Mouse (Mus musculus) left cerebral cortex, adult 2 months (tissue): ENCODE measurements around the gene Natd1. TPM values are rescaled to one million over a fixed set of nuclear protein-coding genes. Genes with fewer than 3 reads are reported as not detected.
"Not testable (repeated sequence)": the region's sequence is repeated elsewhere in the genome, so short reads cannot be mapped to it uniquely, and the experiment has no call there.

Experiments used
- DNase-seq, 2 experiments: peaks; one replicate each; pipeline ENCODE4 v3.0.0; 2021 to 2022; ENCODE audit warnings: low spot score in 2 of 2, mixed read lengths in 1 of 2; ENCODE audit errors: extremely low spot score in 1 of 2
- H3K27ac ChIP-seq: fragments of 200-600 bp; 2 replicates; pipeline ENCODE4 v1.8.1; 2022
- H3K4me3 ChIP-seq: fragments of 200-600 bp; 2 replicates; pipeline ENCODE4 v1.8.1; 2022
- CTCF ChIP-seq: fragments of 200-600 bp; IDR thresholded peaks from 2 replicates; pipeline ENCODE4 v1.8.1; 2022; ENCODE audit warnings: antibody characterized with exemption, mild to moderate bottlenecking, moderate library complexity
- intact Hi-C: fragments of 180-260 bp; cut with DNase I; formaldehyde crosslinking; loops from one replicate; pipeline ENCODE4 v1.15.1; 2025
- total RNA-seq, 2 experiments: library from RNA; stranded (reverse); gene quantifications; 2 replicates each; pipeline ENCODE4 v1.2.3; 2021

Natd1 gene
- total RNA-seq, 2 experiments from 2014 or later = 10.1 to 11.3 TPM

DNA sequence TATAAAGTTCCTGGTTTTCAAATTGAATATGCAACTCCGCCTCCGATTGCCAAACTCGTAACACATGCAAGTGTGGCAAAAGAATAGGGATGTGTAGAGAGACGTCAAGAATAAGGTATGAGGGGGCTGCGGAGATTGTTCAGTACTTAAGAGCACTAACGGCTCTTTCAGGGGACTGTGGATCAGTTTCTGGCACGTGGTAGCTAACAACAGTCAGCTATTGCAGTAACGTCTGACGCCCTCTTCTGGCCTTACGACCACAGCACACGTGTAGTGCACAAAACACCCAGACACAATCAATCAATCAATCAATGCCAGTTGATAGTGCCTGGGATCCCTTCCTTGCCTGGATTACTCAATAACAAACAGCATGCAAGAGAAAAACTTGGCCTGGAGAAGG is 35.1 kb downstream of the Natd1 start:
- peak; percentile 68 for TF ChIP-seq CTCF
- intact Hi-C loops = loop anchor here (1.0 to 5.0 kb wide), 5 partner anchors 34 to 182 kb away; partner anchors contain the start of genes Dhrs7b, Llgl1, Map2k3 and Smcr8
- H3K4me3 ChIP-seq = peak overlapping the region; percentile 87
- peak overlapping the region; percentile 98 for H3K27ac ChIP-seq
- DNase-seq = peak; percentile 39 to 43

DNA sequence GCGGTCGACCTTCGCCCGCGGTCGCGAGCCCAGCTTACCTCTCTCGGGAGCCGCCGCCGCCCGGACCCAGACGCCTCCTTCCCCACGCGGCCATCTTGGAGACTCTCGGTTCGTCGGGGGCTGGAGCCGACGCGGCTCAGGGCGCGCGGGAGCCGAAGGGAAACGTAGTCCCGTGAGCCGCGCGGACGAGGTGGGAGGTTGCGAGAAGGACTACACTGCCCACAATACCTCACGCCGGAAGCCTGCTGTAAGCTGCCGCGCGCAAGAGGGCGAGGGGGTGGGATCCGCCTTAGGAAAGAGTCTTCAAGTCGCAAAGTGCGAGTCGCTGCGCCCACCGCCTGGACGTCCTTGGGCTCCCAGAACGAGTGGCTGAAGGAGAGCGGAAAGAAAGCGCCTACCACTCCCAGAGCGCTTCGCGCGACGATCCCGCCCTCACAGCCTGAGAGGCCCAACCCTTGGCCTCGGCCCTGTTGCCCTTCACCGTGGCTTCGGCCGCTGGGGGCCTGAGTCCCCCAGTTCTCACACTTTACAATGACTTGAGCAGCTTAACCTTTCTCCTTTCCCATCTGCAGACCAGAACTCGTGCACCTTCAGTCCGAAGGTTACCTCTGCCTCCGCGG is 35.8 kb downstream of the Natd1 start, which contains the start of gene Tmem11:
TSS of gene Tmem11 (minus strand) at position 598 of the 620 bp plus-strand sequence.
- TF ChIP-seq CTCF = no peak; the same call in 1 of the 2 replicates
- peak within 1 kb of the TSS; percentile 87 for H3K4me3 ChIP-seq
- DNase-seq = peak; percentile 94 to 96
- H3K27ac ChIP-seq = peak within 1 kb of the TSS; percentile 98
- intact Hi-C loops = loop anchor here (1.0 to 5.0 kb wide), 5 partner anchors 35 to 181 kb away; partner anchors contain the start of genes Dhrs7b, Llgl1, Map2k3 and Smcr8

DNA sequence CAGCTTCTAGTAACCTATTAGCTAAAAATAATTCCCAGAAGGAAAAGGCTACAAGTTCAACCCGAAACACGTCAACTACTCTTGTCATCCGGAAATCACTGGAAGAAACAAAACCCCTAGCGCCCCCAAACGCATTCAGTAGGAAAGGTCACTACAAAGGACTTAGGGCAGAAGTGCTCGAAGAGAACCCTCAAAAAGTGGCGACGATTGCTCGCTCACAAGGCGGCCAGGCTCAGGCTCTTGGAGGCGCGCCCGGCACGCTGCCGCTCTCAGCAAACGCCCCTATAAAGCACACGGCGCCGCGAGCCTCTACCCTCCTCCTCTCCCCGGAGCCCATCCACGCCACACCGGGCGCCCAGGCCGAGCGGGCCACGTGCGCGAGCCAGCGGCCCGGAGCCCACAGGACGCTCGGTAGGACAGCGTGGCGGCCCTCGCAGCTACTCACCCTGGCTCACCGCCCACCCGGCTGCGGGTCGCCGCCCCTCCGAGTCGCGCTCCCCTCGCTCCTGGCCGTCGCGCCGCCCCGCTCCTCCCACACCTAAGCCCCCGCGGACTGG is 36.4 kb downstream of the Natd1 start:
- peak; percentile 29 for TF ChIP-seq CTCF
- Histone ChIP-seq H3K4me3 (peak overlapping the region; percentile 87), H3K27ac (peak overlapping the region; percentile 98)
- peak in 1 of 2 experiments; percentile 52 for DNase-seq
- intact Hi-C loops = loop anchor here (2.0 to 5.0 kb wide), 3 partner anchors 54 to 181 kb away; partner anchors contain the start of genes Llgl1, Map2k3, Smcr8 and Top3a

DNA sequence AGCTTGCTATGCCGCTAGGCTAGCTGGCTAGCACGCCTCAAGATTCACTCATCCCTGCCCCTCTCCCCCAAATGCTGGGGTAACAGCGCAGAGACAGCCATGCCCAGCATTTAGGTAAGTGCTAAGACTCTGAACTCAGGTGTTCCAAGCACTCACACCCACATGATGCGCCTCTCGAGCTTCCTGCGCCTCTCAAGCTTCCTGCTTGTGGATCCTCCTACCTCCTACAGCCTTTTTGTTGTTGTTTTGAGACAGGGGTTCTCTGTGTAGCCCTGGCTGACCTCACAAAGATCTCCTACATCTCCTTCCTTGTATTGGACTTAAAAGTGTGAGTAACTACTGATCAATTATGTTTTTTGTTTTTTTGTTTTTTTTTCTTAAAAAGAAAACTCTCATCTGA is 41.4 kb downstream of the Natd1 start:
- no peak for DNase-seq
- Histone ChIP-seq H3K4me3 (no peak overlapping the region), H3K27ac (no peak overlapping the region)
- intact Hi-C loops = no loop called here
- TF ChIP-seq CTCF = no peak

DNA sequence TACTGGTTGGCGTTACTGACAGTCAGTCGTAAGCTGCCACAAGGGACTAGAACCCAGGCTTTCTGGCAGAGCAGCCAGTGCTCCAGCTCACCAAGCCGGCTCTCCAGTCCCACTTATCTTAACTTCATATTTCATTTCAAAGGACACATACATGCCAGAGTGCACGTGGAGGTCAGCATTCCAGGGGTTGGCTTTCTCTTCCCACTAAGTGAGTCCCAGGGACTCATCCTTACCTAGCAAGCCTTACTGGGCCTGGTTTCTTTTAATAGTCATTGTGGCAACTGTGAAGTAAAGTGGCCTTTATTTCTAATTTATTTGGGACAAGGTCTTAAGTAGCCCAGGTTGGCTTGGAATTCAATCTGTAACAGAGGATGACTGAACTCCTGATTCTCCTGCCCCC is 43.1 kb downstream of the Natd1 start:
- intact Hi-C loops = no loop called here
- no peak for TF ChIP-seq CTCF
- H3K4me3 ChIP-seq = no peak overlapping the region
- no peak for DNase-seq
- no peak overlapping the region for H3K27ac ChIP-seq

DNA sequence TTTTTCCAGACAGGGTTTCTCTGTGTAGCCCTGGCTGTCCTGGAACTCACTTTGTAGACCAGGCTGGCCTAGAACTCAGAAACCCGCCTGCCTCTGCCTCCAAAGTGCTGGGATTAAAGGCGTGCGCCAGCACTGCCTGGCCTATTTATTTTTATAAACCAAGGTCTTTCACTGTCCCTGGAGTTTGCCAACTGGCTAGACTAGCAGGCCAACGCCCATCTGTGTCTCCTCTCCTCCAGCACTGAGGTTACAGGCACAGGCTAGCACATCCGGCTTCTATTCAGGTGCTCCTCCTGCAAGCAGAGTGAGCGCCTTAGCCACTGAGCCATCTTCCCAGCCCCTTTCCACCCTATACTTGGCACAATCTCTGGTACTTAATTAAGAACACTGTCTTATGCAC is 45.1 kb downstream of the Natd1 start:
- DNase-seq, intact Hi-C loops, H3K27ac ChIP-seq, H3K4me3 ChIP-seq: not testable (repeated sequence)

DNA sequence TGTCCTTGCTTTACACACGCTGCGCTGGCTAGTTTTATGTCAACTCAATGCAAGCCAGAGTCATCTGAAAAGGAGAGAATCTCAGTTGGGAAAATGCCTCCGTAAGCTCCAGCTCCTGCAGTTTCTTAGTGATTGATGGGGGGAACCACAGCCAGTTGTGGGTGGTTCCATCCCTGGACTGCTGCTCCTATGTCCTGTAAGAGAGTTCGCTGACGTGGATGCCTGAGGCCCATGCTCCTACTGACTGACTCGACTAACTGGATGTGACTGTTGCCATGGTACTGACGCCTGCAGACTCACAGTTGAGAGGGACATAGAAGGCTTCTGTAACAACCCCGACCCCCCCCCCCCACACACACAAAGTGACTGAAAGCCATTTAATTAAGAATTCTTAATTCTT is 46.6 kb downstream of the Natd1 start:
- Histone ChIP-seq H3K27ac (no peak overlapping the region), H3K4me3 (no peak overlapping the region)
- intact Hi-C loops = no loop called here
- no peak for DNase-seq
- TF ChIP-seq CTCF = no peak

DNA sequence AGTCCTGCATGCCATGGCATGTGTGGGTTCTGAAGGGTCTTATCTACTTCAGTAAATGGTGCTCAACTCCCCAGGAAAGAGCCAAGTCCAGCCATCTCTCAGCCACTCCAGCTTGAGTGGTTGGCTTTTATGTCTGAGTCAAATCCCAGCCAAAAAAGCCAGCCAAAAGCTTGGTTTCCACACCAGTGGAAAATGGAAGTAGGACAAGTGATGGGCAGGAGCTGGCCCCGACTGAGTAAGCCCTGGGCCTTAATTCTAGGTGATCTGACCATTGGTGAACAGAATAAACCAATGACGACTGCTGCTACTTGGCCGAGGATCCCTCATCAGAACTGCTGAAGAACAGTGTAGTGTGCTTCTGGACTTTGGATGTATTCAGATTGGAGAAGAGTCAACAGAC is 47.1 kb downstream of the Natd1 start:
- Histone ChIP-seq H3K4me3 (no peak overlapping the region), H3K27ac (no peak overlapping the region)
- no peak for DNase-seq
- TF ChIP-seq CTCF = no peak
- intact Hi-C loops = no loop called here

DNA sequence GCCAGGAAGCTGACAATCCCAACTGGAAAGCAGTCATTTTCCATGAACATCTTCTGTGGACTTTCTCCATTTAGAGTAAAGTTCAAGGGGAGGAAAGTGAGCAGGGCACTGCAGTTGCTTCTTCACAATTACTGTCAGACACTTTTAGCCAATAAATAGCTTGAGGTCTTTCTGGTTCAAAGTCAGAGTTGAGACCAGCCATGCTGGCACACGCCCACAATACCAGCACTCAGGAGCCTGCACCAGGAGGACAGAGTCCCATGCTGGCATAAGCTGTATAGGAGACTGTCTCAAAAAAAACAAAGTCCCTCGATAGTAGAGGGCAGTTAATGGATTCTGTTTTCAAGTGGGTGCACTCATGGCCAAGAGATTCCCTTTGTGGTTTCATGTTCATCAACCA is 48.5 kb downstream of the Natd1 start:
- no peak overlapping the region for H3K27ac ChIP-seq
- TF ChIP-seq CTCF = no peak
- intact Hi-C loops = no loop called here
- DNase-seq = no peak
- no peak overlapping the region for H3K4me3 ChIP-seq

DNA sequence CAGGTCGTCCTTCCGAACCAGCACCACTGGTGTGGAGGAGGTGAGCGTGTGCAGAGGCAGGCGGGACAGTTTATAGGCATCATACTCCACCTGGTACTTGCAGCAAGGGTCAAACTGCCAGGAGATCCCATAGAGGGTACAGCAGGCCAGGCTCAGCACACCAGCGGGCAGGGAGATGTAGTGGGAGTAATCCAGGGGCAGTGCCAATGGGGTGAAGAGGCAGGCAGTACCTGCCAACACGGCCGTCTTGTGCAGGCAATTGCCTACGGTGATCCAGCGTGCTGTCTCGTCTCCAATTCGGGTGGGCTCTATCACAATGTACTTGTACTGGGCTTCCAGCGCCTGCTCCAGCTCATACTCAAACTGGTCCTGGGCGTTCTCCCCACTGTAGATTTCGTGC is 49.6 kb downstream of the Natd1 start:
- no peak for DNase-seq
- TF ChIP-seq CTCF = no peak
- Histone ChIP-seq H3K27ac (no peak overlapping the region), H3K4me3 (no peak overlapping the region)
- intact Hi-C loops = no loop called here

DNA sequence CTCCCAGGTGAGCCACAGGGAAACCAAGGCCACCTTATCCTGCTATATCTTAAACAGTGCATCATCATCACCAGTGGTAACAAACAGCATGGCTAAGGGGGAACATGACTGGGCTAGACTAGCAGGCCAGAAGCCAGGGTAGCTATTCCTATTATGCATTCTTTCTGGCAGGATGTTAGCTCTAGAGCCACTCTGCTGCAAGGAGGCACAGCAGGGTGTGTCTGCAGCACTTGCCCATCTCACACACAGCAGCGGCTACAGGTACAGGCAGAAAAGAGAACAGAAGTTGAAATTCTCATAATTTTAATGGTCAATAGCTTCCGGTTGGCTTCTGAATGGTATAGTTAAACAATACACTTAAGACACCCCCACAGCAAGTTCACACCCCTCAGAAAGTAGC is 50.4 kb downstream of the Natd1 start:
- no peak for TF ChIP-seq CTCF
- no peak for DNase-seq
- Histone ChIP-seq H3K4me3 (no peak overlapping the region), H3K27ac (no peak overlapping the region)
- intact Hi-C loops = no loop called here

DNA sequence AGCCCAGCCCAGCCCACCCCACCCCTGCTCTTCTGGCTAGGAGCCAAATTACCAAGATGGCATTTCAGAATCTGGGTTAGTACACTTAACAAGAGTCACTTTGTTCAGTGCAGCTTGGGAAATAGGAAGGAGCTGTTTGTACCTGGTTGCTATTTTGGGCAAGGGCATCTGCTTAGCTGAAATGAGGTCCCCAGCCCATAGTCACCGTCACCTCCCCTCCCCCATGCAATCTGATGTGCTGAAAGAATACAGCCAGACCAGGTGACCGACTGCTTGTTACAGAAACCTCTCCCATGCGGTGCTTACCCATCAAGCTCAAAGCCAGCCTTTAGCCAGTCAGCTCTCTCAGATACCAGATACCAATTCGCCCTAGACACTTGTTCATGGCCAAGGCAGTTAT is 51.4 kb downstream of the Natd1 start:
- Histone ChIP-seq H3K4me3 (no peak overlapping the region), H3K27ac (no peak overlapping the region)
- TF ChIP-seq CTCF = no peak
- no peak for DNase-seq
- intact Hi-C loops = no loop called here

DNA sequence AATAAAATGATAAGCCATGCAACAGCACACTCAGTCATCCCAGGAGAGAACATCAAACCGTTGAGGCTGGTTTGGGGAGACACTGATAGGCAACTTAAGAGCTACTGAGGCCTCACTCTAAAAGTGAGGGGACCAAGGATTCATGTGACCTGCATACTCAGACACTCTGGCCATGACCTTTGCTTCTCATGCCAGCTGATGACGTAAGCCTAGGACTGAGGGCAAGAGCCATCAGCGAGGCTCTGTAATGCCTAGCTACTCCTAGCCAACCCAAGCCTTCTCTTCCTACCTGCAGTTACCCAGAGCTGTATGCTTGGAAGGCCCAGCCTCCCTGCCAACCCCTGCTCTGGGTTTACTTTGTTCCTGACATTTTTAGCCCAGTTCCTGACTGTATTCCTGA is 52.6 kb downstream of the Natd1 start:
- H3K4me3 ChIP-seq = no peak overlapping the region
- no peak overlapping the region for H3K27ac ChIP-seq
- DNase-seq = no peak
- intact Hi-C loops = no loop called here
- no peak for TF ChIP-seq CTCF
